Mouse (Mus musculus) splenic B cell, adult 2 months (primary cell): ENCODE results near the gene Fras1.

Experiments used
- DNase-seq: peaks from one replicate; pipeline ENCODE4 v3.0.0-alpha.2; 2011; ENCODE audit warnings: low read depth, low spot score
- H3K27me3 ChIP-seq: 2 replicates; pipeline ENCODE4 v1.6.1; 2012; ENCODE audit warnings: mild to moderate bottlenecking, low read length, moderate library complexity, mixed read lengths; ENCODE audit not compliant: control insufficient read depth, poor library complexity, insufficient read depth, severe bottlenecking
- H3K36me3 ChIP-seq: 2 replicates; pipeline ENCODE4 v1.6.1; 2012; ENCODE audit warnings: mild to moderate bottlenecking, low read length, moderate library complexity, mixed read lengths; ENCODE audit not compliant: control insufficient read depth, poor library complexity, insufficient read depth, severe bottlenecking

Fras1 gene

GRCm38 (mm10) chr5:96386138-96386933 is 12.6 kb downstream of the Fras1 start:
- no peaks in the 10 kb centered on the region for H3K36me3 ChIP-seq
- no peaks in the 10 kb centered on the region for H3K27me3 ChIP-seq
- no peak for DNase-seq

- DNase-seq, result no peak
- H3K27me3 ChIP-seq, result no peaks in the 10 kb centered on the region
- H3K36me3 ChIP-seq, result no peaks in the 10 kb centered on the region
Measured at GRCm38 (mm10) chr5:96388306-96388705, 14.6 kb downstream of the Fras1 start.

GRCm38 (mm10) chr5:96389963-96390623 is 16.3 kb downstream of the Fras1 start:
- no peak for DNase-seq
- H3K27me3 ChIP-seq, result no peaks in the 10 kb centered on the region
- no peaks in the 10 kb centered on the region for H3K36me3 ChIP-seq

GRCm38 (mm10) chr5:96391086-96391485 is 17.3 kb downstream of the Fras1 start:
- no peaks in the 10 kb centered on the region for H3K36me3 ChIP-seq
- H3K27me3 ChIP-seq, result no peaks in the 10 kb centered on the region
- DNase-seq, result no peak

GRCm38 (mm10) chr5:96394947-96395346 is 21.2 kb downstream of the Fras1 start:
- no peak for DNase-seq
- no peaks in the 10 kb centered on the region for H3K27me3 ChIP-seq
- H3K36me3 ChIP-seq, result no peaks in the 10 kb centered on the region

GRCm38 (mm10) chr5:96395786-96396650 is 22.3 kb downstream of the Fras1 start:
- no peak for DNase-seq
- H3K36me3 ChIP-seq, result no peaks in the 10 kb centered on the region
- no peaks in the 10 kb centered on the region for H3K27me3 ChIP-seq

- Histone ChIP-seq H3K36me3 (no peaks in the 10 kb centered on the region), H3K27me3 (no peaks in the 10 kb centered on the region)
- no peak for DNase-seq
Measured at GRCm38 (mm10) chr5:96402555-96402954, 28.8 kb downstream of the Fras1 start.

GRCm38 (mm10) chr5:96405139-96405842 is 31.5 kb downstream of the Fras1 start:
- Histone ChIP-seq H3K36me3 (no peaks in the 10 kb centered on the region), H3K27me3 (no peaks in the 10 kb centered on the region)
- no peak for DNase-seq

- no peak for DNase-seq
- Histone ChIP-seq H3K27me3 (no peaks in the 10 kb centered on the region), H3K36me3 (no peaks in the 10 kb centered on the region)
Measured at GRCm38 (mm10) chr5:96408291-96408690, 34.5 kb downstream of the Fras1 start.

- no peaks in the 10 kb centered on the region for H3K27me3 ChIP-seq
- H3K36me3 ChIP-seq, result no peaks in the 10 kb centered on the region
- DNase-seq, result no peak
Measured at GRCm38 (mm10) chr5:96412754-96413394, 39.1 kb downstream of the Fras1 start.

GRCm38 (mm10) chr5:96417121-96417520 is 43.4 kb downstream of the Fras1 start:
- H3K27me3 ChIP-seq, result no peaks in the 10 kb centered on the region
- DNase-seq, result no peak

GRCm38 (mm10) chr5:96421550-96421949 is 47.8 kb downstream of the Fras1 start:
- Histone ChIP-seq H3K36me3 (no peaks in the 10 kb centered on the region), H3K27me3 (no peaks in the 10 kb centered on the region)
- no peak for DNase-seq

More at GRCm38 (mm10) chr5:96417121-96417520, 43.4 kb downstream of the Fras1 start:
- H3K36me3 ChIP-seq, result no peaks in the 10 kb centered on the region

GRCm38 (mm10) chr5:96422716-96423115 is 49.0 kb downstream of the Fras1 start:
- Histone ChIP-seq H3K27me3 (no peaks in the 10 kb centered on the region), H3K36me3 (no peaks in the 10 kb centered on the region)
- DNase-seq, result no peak

GRCm38 (mm10) chr5:96425391-96425790 is 51.6 kb downstream of the Fras1 start:
- DNase-seq, result no peak
- no peaks in the 10 kb centered on the region for H3K36me3 ChIP-seq

More at GRCm38 (mm10) chr5:96425391-96425790, 51.6 kb downstream of the Fras1 start:
- H3K27me3 ChIP-seq, result no peaks in the 10 kb centered on the region
